Mouse (Mus musculus): ENCODE measurements at regions not wholly inside any gene's neighbourhood (a gene's known extent, or its start where the extent isn't known, plus 50 kb on each side); places are given as distances from the start of the nearest gene placed in this dataset.

GRCm38 (mm10) chr8:53956148-53956547, 121.3 kb upstream of the Vegfc start:
- DNase-seq (ENCODE audit: low spot score), result no peak

GRCm38 (mm10) chr8:53958548-53958947, 118.9 kb upstream of the Vegfc start:
- DNase-seq (ENCODE audit: low spot score), result no peak

GRCm38 (mm10) chr8:53962993-53963392, 114.4 kb upstream of the Vegfc start:
- DNase-seq (ENCODE audit: low spot score), result no peak

- no peak for DNase-seq (ENCODE audit: low spot score)
Observed at GRCm38 (mm10) chr8:53984296-53984695, 93.1 kb upstream of the Vegfc start.

- no peak for DNase-seq (ENCODE audit: low spot score)
Observed at GRCm38 (mm10) chr8:53985685-53986084, 91.7 kb upstream of the Vegfc start.

GRCm38 (mm10) chr8:53994208-53994607, 83.2 kb upstream of the Vegfc start:
- DNase-seq (ENCODE audit: low spot score), result no peak

GRCm38 (mm10) chr8:53997461-53997860, 79.9 kb upstream of the Vegfc start:
- no peak for DNase-seq (ENCODE audit: low spot score)

- DNase-seq (ENCODE audit: low spot score), result no peak
Observed at GRCm38 (mm10) chr8:54002948-54003347, 74.5 kb upstream of the Vegfc start.

GRCm38 (mm10) chr8:54014096-54014495, 63.3 kb upstream of the Vegfc start:
- DNase-seq (ENCODE audit: low spot score), result no peak

GRCm38 (mm10) chr8:54018535-54019165, 58.8 kb upstream of the Vegfc start:
- DNase-seq (ENCODE audit: low spot score), result no peak
